Mouse (Mus musculus) midbrain, postnatal 0 days (tissue): Measurements from ENCODE around the gene Tgfbr3. TPM values are rescaled to one million over a fixed set of nuclear protein-coding genes. Genes with fewer than 3 reads are reported as not detected.
A peak's percentile ranks its signal among the peaks of the same experiment; 100 is the strongest.

ENCODE experiments used
- ATAC-seq: fragments of 200-750 bp; cut with Nextera tagmentation; 2 replicates; pipeline ENCODE4 v1.8.0; 2017; ENCODE audit warnings: moderate number of reproducible peaks, mild to moderate bottlenecking, moderate TSS enrichment, moderate library complexity; ENCODE audit not compliant: low FRiP score
- DNase-seq: peaks from one replicate; pipeline ENCODE4 v3.0.0-alpha.2; 2015; ENCODE audit warnings: low spot score
- H3K27ac ChIP-seq: fragments of 300-500 bp; sonication (generic); 2 replicates; pipeline ENCODE4 v1.5.1; 2014; ENCODE audit warnings: low read depth, mild to moderate bottlenecking, low read length, mixed read lengths
- H3K27me3 ChIP-seq: fragments of 300-500 bp; sonication (generic); 2 replicates; pipeline ENCODE4 v1.6.1; 2014; ENCODE audit warnings: low read length, control low read depth, mixed read lengths; ENCODE audit not compliant: insufficient read depth
- H3K36me3 ChIP-seq: fragments of 300-500 bp; sonication (generic); 2 replicates; pipeline ENCODE4 v1.6.1; 2014; ENCODE audit warnings: low read length, control low read depth, mixed read lengths; ENCODE audit not compliant: insufficient read depth
- H3K4me1 ChIP-seq: fragments of 300-500 bp; sonication (generic); 2 replicates; pipeline ENCODE4 v1.6.1; 2014; ENCODE audit warnings: mild to moderate bottlenecking, control low read depth, antibody characterized with exemption, low read length, mixed read lengths; ENCODE audit not compliant: insufficient read depth
- H3K4me2 ChIP-seq: fragments of 300-500 bp; sonication (generic); 2 replicates; pipeline ENCODE4 v1.6.1; 2014; ENCODE audit warnings: low read depth, mild to moderate bottlenecking, low read length, mixed read lengths; ENCODE audit not compliant: poor library complexity, severe bottlenecking
- H3K4me3 ChIP-seq: fragments of 300-500 bp; sonication (generic); 2 replicates; pipeline ENCODE4 v1.5.1; 2014; ENCODE audit warnings: low read depth, mild to moderate bottlenecking, low read length, moderate library complexity
- H3K9ac ChIP-seq: fragments of 300-500 bp; sonication (generic); replicated peaks from 2 replicates; pipeline ENCODE4 v1.6.1; 2014; ENCODE audit warnings: mild to moderate bottlenecking, low read length, moderate library complexity, mixed read lengths; ENCODE audit not compliant: poor library complexity, severe bottlenecking
- H3K9me3 ChIP-seq: fragments of 300-500 bp; sonication (generic); 2 replicates; pipeline ENCODE4 v1.6.1; 2016; ENCODE audit warnings: low read length, control low read depth
- CTCF ChIP-seq: IDR thresholded peaks from 2 replicates; pipeline ENCODE4 v1.5.1; 2016; ENCODE audit warnings: antibody characterized with exemption, mild to moderate bottlenecking
- WGBS: fragments of 180-500 bp; shearing (Covaris S2); extraction: QIAGEN DNeasy Blood & Tissue Kit; methylation state at CpG from one replicate; pipeline ENCODE4 v1.1.7; 2014; 5-methylcytosine and 5-hydroxymethylcytosine counted together
- polyA plus RNA-seq: library from polyadenylated mRNA; unstranded; fragments of >200 nt; fragmentation: Nextera tagmentation; extraction: Ambion mirVana; gene quantifications from 2 replicates; pipeline ENCODE4 v1.2.1, GENCODE M21; 2015
- total RNA-seq: library from RNA; depleted of rRNA; stranded (reverse); fragments of >200 nt; gene quantifications from 2 replicates; pipeline ENCODE4 v1.2.3, GENCODE M21; 2014

The Tgfbr3 gene
- total and polyA plus RNA-seq, 2 experiments from 2014 or later = 4.0 to 13.8 TPM

- Histone ChIP-seq H3K4me2 (no peak overlapping the region), H3K27me3 (no peaks in the 10 kb centered on the region), H3K27ac (no peak overlapping the region), H3K9me3 (no peaks in the 10 kb centered on the region), H3K9ac (no peak overlapping the region), H3K4me1 (no peaks in the 10 kb centered on the region), H3K4me3 (no peak overlapping the region), H3K36me3 (no peaks in the 10 kb centered on the region)
- ATAC-seq = no peak
- DNase-seq = no peak
- WGBS = 91% methylated on average over 4 of the region's 4 CpGs
- TF ChIP-seq CTCF = no peak
These were observed 127.1 kb downstream of the Tgfbr3 start for GRCm38 (mm10) chr5:107162319-107162718.

DNA sequence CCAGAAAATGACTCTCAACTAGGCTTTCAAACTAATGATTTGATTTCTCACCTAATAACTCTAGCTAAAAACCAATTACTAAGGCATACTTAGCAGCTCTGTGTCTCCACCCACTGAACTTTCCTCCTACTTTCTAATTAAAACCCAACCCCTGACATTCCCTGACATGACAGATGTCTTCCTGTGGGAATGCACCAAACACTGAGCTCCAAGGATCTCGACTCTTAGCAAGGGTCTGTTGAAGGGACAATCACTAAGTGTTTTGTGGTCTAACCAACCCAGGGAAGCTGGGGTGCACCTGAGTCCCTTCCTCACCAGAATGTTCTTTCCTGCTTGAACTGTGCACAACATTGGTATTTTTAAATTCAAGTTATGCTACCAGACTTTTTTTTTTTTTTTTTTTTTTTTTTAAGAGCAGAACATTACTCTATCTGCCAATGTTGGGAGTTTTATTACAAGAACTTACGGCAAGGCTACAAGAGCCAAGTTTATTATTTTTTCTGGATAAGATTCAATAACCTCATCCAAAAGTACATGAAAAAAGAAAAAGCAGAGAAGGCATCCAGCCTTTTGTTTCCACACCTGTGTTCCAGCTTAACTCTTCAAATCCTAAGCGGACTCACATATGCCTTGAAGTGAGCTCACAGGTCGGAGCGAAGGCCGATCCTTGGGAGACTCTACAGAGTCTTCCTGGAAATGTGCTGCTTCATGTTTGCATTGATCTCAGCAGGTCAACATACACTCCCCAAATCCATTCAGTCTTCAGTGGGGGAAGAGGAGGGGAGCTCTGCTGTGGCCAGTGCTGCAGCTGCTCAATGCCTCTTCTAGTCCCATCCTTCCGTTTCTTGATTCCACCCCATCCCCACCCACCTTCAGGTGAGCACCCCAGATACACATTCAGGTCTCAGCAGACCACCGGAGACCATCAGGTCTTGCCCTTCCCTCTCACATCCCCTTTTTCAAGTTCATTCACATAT, 129.2 kb downstream of the Tgfbr3 start:
- no peak for DNase-seq
- Histone ChIP-seq H3K9ac (no peak overlapping the region), H3K4me3 (no peak overlapping the region), H3K36me3 (no peaks in the 10 kb centered on the region), H3K9me3 (no peaks in the 10 kb centered on the region), H3K4me2 (no peak overlapping the region), H3K4me1 (no peaks in the 10 kb centered on the region), H3K27me3 (no peaks in the 10 kb centered on the region), H3K27ac (no peak overlapping the region)
- 85% methylated on average over 8 of the region's 8 CpGs for WGBS
- no peak for ATAC-seq
- TF ChIP-seq CTCF = no peak

GRCm38 (mm10) chr5:107158531-107159178, 130.8 kb downstream of the Tgfbr3 start:
- no peaks in the 10 kb centered on the region for H3K9me3 ChIP-seq
- H3K4me2 ChIP-seq = no peak overlapping the region
- no peak overlapping the region for H3K4me3 ChIP-seq
- no peak overlapping the region for H3K27ac ChIP-seq
- no peak for ATAC-seq
- TF ChIP-seq CTCF = no peak
- 55% methylated on average over 7 of the region's 7 CpGs for WGBS
- no peaks in the 10 kb centered on the region for H3K36me3 ChIP-seq
- H3K4me1 ChIP-seq = no peaks in the 10 kb centered on the region
- peak; percentile 14 for DNase-seq
- H3K27me3 ChIP-seq = no peaks in the 10 kb centered on the region
- no peak overlapping the region for H3K9ac ChIP-seq

DNA sequence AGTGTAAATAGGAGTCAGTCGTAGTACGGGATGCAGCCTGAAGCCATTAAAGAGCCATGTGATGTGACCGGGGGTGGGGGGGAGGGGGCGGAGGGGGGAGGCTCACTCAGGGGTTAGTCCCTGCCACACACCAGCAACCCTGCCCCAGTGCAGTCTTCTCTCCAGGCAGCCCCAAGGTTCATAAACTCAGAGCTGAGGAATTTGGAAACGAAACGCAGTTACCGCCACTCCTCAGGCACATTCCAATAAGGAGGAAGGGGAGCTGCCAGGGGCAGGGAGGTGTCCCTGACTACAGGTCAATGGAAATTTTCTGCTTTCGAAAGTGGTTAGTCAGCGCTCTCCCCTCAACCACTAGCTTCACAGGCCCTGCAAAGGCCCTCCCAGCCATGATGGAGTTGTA, 132.0 kb downstream of the Tgfbr3 start:
- Histone ChIP-seq H3K9ac (no peak overlapping the region), H3K27me3 (no peaks in the 10 kb centered on the region), H3K4me1 (no peaks in the 10 kb centered on the region), H3K36me3 (no peaks in the 10 kb centered on the region), H3K27ac (no peak overlapping the region), H3K4me3 (no peak overlapping the region), H3K9me3 (no peaks in the 10 kb centered on the region), H3K4me2 (no peak overlapping the region)
- 67% methylated on average over 9 of the region's 9 CpGs for WGBS
- DNase-seq = no peak
- no peak for TF ChIP-seq CTCF
- no peak for ATAC-seq

- ATAC-seq (no peak), DNase-seq (no peak)
- no peak overlapping the region for H3K4me3 ChIP-seq
- WGBS = 85% methylated on average over 3 of the region's 3 CpGs
- H3K27me3 ChIP-seq = no peaks in the 10 kb centered on the region
- H3K9me3 ChIP-seq = no peaks in the 10 kb centered on the region
- no peak overlapping the region for H3K9ac ChIP-seq
- no peak for TF ChIP-seq CTCF
- no peaks in the 10 kb centered on the region for H3K36me3 ChIP-seq
- H3K4me1 ChIP-seq = 0 out of 2 replicates have a peak, but pooled peaks cover 2% of the 10 kb centered on the region
- no peak overlapping the region for H3K4me2 ChIP-seq
- H3K27ac ChIP-seq = no peak overlapping the region
These were observed 133.3 kb downstream of the Tgfbr3 start for GRCm38 (mm10) chr5:107156096-107156495.

- no peak overlapping the region for H3K9ac ChIP-seq
- WGBS = 87% methylated on average over 4 of the region's 4 CpGs
- no peaks in the 10 kb centered on the region for H3K9me3 ChIP-seq
- H3K27me3 ChIP-seq = no peaks in the 10 kb centered on the region
- 0 out of 2 replicates have a peak, but pooled peaks cover 2% of the 10 kb centered on the region for H3K4me1 ChIP-seq
- H3K4me3 ChIP-seq = no peak overlapping the region
- TF ChIP-seq CTCF = no peak
- H3K4me2 ChIP-seq = no peak overlapping the region
- no peak for ATAC-seq
- no peak overlapping the region for H3K27ac ChIP-seq
- DNase-seq = no peak
- no peaks in the 10 kb centered on the region for H3K36me3 ChIP-seq
These were observed 136.4 kb downstream of the Tgfbr3 start for GRCm38 (mm10) chr5:107152989-107153388.
